Mouse (Mus musculus) right cerebral cortex, adult 18-20 months (tissue): ENCODE results near the gene Tlr4.

ENCODE experiments used
- DNase-seq: peaks from one replicate; pipeline ENCODE4 v3.0.0; 2022; ENCODE audit warnings: mixed read lengths

Gene Tlr4

DNA sequence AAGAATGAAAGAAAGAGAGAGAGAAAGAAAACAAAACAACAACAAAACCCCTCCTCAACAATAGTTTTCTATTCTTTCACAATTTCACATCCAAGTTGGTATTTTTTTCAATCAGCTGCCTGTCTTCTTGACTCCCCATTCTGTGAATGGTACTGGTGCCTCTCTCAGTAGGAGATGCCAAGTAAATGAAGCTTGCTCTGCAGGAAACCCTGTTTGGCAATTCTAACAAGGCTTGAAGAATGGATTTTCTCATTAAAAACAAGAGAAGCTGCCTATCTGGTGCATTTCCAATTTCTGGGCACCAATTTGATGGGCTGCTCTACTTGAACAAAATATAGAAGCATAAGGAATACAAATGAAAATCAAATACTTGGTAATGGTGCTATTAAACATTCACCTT lies 74.1 kb downstream of the Tlr4 start:
- no peak for DNase-seq

DNA sequence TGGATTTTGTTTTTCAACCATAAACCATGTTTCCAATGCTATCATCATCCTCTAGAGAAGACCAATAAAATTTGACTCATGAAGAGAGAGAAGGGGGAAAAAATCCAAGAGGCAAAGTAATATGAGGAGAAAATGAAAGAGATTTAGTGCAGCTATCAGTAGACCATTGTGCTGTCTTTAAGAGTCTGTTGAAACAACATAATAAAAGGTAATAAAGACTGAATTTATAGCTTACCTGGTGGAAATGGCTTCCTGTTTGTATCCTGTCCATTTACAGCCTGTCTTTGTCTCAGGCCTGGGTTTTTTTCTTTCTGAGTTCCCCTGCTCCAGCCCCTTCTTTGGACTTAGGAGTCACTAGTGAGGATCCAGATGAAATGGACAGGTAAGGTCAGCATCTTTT lies 81.0 kb downstream of the Tlr4 start:
- no peak for DNase-seq

DNA sequence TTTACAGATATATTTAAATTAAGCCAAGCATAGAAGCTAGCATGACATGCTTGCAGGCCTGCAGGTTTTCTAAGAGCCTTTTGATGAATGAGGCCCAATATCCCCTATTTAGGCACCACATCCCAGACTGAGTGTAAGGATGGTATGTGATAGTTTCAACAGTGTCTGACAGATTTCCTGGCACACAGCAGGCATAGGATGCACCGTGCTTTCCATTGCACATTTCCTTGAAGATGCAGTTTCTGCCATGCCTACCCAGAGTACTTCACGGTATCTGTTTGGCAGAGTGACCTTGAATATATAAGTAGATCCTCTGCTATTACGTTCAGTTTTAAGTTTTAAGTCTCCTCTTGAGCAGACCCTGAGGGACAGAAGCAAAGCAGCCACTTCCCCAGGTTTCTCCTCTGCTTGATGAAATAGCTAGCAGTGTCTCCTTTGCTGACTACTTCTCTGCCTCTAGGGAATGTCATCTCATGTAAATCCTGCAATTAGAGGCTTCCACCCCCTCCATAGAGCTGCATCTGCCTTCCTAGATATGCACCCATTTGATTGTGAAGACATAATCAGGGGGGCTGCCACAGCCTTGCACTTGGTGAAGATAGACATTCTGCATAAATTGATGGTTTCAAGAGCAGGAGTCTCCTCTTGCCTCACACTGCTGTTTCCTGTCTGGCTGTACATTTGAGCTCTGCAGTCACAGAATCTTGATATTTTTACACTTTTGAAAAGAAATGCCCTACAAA lies 92.4 kb downstream of the Tlr4 start:
- DNase-seq = no peak

DNA sequence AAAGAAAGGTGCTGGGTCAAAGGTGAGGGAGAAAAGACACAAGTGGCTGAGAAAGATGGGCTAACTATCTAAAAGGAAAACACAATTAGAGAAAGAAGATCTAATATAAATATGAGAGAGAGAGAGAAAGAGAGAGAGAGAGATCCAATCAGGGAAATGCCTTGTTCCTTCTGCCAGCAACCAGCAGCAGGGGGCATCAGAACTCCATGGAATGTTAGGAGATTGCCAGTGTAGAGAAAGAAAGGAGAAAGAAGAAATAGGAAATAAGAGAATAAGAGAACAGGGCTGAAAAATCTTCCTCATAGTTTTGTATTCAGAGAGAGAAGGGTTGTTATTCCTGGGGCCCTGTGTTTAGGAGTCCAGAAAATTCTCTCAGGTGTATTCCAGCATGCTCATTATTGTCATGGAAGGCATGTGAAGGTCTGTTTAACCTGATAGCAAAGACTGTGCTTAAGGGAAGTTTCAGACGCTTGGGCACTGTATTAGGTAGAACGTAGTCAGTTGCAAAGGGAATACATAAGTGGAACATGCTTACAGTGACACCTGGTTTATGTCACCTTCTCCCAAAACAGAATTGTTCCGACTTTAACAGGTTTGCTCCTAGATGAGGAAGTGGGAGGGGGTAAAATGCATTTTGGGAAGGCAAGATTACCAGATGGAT lies 96.4 kb downstream of the Tlr4 start:
- peak; percentile 63 for DNase-seq

DNA sequence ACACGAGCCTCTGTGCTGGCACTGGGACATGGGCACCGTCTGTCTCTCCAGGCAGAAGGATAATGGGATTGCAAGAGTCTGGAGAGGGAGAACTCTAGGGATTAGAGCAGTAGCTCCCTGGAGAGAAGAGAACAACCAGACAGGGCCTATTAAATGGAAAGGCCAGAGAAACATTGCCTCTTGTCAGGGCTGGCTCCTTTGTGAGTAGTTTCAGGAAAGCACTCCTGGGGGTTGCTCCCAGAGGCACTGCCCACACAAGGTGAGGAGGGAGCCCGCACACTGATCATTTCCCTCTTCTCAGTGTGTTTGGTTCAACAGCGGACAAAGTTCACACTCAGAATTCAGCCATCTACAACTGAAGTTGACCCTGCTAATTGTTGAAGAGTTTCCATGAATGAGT lies 98.7 kb downstream of the Tlr4 start:
- no peak for DNase-seq

DNA sequence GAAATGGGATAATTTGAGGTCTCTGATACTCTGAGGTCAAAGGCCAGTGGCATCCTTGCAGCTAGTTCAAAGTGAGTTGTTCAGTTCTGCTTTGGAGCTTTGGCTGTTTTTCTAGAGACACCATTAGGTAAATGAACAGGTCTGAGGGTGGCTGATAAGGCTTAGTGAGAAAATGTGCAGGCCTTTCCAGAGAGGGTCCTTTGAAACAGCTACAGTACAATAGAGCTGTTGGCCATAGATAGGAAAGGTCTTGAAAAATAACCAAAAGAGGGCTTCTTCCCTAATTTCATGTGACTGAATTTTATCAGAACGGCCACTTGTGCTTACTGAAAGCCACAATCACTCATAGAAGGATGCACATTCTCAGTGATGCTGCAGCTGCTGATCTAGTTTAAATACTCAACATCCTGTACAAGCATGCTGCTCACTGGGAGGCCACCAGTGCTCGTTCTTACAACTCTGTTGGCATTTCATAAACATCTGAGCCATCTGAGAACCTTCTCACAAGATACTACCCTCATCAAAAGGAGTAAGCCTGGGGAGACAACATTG lies 100.2 kb downstream of the Tlr4 start:
- no peak for DNase-seq

DNA sequence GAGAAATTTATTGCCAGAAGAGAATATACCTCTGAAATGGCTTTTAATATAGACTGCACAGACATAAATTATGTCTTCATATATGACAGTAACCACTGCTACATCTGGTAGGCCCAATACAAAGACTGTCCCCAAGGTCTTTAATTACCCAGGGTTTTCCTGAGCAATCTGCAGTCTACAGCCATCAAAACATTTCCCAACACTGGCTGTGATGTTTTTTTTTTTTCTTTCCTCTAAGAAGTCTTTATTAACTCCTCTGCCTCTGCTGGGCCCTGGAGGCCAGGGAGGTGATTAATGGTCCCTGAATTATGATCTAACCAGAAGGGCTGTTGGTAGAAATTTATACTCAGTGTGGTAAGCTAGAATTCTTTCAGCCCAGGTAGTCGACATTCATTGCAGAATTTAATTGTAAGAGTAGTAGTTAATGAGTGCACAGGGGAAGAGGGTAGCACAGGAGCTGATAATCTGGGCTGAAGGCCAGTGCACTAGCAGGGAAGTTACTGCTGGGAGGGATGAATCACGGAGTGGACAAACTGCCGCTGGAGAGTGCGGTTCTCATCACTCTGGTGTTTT lies 111.2 kb downstream of the Tlr4 start:
- DNase-seq = no peak

DNA sequence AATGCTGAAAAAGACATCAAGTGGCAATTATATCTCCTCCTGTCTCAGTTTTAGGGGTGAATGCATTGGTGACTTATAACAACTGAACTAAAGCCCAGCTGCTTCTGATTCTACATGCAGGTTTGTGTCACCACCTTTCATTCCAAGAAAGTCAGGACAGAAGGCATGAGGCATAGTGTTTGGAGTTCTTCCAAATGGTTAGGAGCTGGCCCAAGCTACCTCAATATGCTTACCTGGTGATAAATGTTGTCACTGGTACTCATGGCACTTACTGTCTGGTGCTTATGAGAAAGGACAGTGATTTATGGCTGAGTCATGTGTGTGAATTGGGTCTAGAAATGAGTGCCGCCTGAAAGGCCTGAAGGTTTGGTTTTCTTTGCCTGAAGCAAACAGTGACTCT lies 114.5 kb downstream of the Tlr4 start:
- DNase-seq = no peak

DNA sequence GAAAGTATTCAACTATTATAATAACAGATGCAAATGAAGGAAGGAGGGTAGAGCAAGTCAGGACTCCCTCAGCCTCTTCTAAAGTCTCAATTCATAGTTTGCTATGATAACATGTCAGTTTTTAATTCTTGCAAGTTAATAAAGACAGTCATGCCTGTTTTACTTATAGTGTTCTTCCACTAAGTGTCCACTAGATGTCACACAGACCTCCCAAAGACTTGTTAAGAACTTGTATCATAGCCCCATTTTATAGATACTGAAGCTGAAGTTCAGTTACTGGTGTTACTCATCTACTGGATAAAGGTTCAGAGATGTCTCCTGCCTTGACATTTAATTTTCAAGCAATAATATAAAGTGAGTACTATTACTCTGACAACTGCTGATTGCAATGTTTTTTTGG lies 116.3 kb downstream of the Tlr4 start:
- no peak for DNase-seq

DNA sequence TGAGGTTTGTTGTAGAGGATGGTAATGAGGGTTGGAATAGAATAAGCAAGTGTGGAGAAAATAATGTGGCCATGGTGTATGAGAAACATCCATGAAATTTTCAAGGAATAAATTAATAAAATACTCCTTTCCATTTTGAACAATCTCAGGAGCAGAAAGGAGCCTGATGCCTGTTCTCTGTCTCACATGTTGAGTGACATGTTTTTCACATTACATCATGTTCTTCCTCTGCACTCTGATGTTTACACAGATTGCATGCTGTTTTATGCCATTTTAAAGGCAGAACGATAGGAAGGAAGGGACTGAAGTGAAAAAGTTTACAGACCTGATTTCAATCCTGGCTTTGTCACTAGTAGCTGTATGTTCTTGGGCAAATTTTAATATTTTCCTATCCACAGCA lies 120.3 kb downstream of the Tlr4 start:
- no peak for DNase-seq

DNA sequence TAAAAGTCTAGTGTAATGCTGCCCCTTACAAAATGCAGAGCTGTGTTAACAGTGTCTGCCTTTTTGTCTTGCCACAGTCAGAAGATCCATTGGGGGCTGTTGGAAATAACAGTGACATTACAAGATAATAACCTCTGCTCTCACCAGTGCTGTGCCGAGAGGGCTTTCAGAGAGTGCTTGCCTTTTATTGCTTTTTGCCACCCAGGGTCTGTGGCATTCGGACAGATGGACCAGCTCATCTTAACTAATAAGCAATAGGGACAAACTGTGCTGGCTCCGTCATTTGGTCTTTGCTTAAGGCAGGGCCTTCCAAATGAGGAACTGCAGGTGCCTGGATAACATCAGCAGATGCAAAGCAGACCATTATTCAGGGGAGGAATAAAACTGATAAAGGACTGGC lies 147.5 kb downstream of the Tlr4 start:
- no peak for DNase-seq
